Mouse (Mus musculus): ENCODE data around the gene Man2b2.
A peak's percentile ranks its signal among the peaks of the same experiment; 100 is the strongest.

Man2b2 gene

GRCm38 (mm10) chr5:36829913-36830879, at the start of gene Man2b2:
TSS of gene Man2b2 (minus strand) at chr5:36830653.
- DNase-seq (ENCODE audit: low spot score in 2 of 2) = peak; percentile 90 to 91

GRCm38 (mm10) chr5:36878801-36879200, 48.3 kb upstream of the Man2b2 start:
- no peak for DNase-seq (ENCODE audit: low spot score in 2 of 2)

DNA sequence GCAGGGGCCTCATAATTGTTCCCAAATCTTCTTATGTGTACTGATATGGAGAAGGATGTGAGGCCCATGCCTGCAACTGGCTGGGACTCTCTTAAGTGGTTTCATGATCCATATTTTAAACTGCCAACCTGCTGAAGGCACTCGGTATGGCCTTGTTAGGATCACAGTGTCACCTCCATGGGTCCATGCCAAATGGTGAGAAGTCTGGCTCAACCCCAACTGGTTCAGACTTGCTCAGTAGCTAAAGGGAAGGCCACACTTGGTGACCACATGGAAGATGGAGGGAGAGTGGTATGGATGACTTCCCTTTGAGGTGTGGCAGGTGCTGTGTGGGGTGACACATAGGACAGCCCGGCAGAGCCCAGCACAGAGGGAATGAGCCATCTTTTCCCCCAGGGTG, 47.2 kb upstream of the Man2b2 start:
- DNase-seq (ENCODE audit: low spot score in 2 of 2) = no peak

DNA sequence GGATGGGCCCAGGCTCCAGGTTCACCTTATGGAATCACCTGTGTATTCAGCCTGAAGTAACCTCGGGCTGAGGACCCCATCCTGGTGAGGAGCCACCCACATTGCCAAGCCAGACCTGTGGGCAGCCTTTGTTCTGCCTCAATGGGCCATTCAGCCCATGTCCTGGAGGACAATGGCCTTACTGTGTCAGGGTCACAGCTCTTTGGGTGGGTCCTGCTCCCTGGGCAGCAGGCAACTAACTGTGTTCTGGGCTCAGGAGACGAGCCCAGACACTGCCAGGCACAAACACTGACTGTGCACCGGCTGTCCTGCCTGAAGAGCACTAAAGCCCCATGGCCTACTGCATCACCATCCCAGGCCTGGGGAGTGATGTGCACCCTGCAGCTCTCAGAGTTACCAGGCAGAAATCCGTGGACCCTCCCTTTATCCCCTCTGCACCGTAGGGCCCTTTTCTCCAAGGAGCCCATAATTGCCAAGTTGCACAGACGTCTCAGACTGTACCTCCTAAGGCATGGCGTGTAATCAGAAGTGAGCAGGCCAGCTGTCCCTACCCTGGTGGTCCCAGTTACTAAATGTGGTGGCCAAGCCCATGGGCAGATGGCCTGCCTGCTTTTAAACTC, 46.4 kb upstream of the Man2b2 start:
- no peak for DNase-seq (ENCODE audit: low spot score in 2 of 2)

DNA sequence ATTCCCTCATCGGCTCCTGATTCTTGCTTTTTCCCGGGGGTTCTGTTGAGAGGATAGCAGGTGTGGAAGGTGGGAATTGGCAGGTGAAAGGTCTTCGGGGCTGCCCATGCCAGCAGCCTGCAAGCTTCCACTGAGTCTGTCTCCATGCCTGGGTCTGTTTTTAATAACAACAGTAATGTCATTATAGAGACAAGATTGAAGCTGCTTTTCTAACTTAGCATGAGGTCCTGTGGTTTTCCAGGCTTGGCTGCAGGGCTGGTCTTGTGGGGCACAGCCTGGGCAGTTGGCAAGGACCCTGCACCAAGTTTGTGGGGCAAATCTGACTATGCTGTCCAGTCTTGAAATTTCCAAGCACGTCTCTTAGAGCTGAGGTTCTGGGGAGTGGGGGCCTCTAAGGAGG, 45.5 kb upstream of the Man2b2 start:
- no peak for DNase-seq (ENCODE audit: low spot score in 2 of 2)

- no peak for DNase-seq (ENCODE audit: low spot score in 2 of 2)
Measured at GRCm38 (mm10) chr5:36870916-36871315, 40.5 kb upstream of the Man2b2 start.

DNA sequence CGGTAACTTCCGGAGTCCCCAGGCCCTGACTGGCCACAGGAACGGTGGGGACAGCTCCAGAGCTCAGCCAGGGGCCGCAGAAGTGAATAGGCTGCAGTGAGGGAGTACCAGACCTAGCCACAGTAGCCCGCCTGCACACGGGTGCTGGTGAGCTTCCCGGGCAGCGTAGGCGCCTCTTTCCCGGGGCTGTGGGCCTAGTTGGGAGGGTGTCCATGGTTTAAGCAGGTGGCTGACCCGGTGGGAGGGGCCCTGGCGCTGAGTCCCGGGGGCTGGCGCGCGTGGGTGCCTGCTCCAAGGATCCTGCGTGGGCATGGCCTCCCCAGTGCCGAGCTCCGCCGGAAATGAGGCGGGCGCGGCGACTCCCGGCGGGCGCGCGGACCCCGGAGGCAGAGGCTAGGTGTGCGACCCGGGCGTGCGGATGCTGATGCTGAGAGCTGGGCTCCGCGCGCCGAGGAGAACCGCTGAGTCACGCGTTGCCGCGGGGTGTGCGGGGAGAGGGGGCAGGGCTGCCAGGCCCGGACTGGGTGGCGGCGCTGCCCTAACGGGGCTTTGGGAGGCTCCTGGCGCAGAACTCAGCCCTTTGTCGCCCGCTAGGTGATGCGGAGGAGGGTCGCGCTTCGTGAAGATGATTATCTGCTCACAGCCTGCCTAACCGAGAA, 39.3 kb upstream of the Man2b2 start:
- peak; percentile 75 to 80 for DNase-seq (ENCODE audit: low spot score in 2 of 2)

GRCm38 (mm10) chr5:36869186-36869577, 38.7 kb upstream of the Man2b2 start:
- DNase-seq (ENCODE audit: low spot score in 2 of 2) = peak in 1 of 2 experiments; percentile 49

DNA sequence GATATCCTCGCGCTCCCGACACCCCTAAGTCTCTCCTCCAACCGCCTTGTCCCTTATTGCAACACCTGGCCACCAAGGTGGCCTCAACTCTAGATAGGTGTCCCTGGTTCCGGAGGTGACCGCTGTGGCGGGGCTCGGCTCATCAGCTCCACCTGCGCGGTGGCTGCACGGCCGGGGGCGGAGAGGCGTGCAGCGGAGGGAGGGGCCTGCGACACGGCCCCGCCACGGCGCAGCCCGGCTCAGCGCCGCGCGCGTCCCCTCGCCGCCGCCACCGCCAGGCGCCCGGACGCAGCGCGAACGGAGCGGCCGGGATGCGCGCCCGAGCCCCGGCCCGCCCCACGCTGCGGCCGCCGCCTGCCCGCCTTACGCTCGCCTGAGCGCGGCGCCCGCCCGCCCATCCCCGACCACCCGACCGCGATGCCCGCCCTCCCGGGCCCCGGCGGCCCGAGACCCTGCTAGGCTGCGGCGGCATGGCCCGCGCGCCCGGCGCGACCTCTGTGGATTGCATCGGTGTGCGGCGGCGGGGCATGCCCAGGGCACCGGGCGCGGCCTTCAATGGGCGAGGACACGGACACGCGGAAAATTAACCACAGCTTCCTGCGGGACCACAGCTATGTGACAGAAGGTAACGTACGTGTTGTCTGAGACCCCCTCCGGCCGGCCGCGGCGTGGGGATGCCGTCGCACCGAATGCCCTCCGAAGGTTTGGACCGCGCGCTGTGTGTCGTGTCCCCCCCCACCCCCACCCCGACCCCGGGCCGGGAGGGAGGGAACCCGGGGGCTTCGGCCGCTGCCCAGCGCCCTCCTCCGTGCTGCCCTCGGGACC, 38.0 kb upstream of the Man2b2 start, which contains the start of gene Ppp2r2c:
Gene Ppp2r2c (plus strand): TSS at position 248 of the 825 bp plus-strand sequence.
- peak in 1 of 2 experiments; percentile 53 for DNase-seq (ENCODE audit: low spot score in 2 of 2)

GRCm38 (mm10) chr5:36867561-36867960, 37.1 kb upstream of the Man2b2 start:
- DNase-seq (ENCODE audit: low spot score in 2 of 2) = no peak

DNA sequence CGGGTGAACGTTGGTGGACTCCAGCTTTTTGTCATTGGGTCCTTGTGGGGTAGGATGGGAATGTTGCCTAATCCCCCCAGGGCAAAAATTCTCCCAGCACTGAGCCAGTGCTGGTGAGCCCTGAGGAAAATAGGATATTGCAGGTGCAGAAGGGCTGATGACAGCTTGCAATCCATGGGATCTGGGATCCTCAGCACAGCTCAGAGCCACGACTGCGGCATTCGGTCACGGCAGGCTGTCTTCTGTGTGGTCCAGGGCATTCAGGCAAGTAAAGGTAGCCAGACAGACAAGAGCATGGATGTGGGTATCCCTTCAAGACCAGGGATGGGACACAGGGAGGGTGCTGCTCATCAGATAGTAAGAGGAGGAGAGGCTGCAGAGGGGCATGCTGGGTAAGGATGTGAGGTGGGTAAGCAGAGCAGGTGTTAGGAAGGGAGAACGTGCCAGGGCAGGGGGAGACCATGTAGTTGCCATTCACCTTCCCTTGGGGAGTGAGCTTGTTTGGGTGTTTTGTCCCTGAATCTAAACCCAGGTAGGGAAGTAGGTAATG, 36.3 kb upstream of the Man2b2 start:
- DNase-seq (ENCODE audit: low spot score in 2 of 2) = no peak

DNA sequence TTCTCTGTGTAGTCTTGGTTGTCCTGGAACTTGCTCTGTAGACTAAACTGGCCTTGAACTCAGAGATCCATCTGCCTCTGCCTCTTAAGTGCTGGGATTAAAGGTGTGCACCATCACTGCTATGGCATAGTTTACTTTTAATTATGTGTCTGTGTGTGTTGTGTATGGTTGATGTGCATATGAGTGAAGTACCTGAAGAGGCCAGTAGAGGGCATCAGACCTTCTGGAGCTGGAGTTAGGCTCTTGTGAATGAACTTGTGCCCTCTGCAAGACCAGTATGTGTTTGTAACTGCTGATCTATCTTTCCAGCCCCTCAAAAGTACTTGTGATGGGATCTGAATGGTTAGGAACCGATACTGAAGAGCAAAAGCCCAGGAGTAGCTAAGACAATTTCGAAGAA, 30.6 kb upstream of the Man2b2 start:
- no peak for DNase-seq (ENCODE audit: low spot score in 2 of 2)

DNA sequence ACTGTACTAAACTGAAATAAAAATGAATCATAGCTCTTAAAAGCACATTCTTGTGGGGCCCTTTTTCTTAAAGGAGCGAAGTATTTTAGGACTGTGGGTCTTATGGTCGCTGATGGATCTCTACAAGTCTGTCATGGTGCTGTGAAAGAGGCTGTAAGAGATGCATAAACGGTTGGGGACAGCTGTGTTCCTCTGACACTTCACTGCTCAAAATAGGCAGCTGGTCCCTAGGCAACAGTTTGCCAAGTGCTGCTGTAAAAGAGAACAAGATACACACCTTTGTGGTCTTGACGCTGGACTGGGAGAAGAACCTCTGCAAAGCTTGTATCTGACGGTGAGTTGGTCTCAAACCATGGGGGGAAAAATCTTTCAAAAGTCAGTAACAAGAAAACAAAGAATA, 27.1 kb upstream of the Man2b2 start:
- no peak for DNase-seq (ENCODE audit: low spot score in 2 of 2)

DNA sequence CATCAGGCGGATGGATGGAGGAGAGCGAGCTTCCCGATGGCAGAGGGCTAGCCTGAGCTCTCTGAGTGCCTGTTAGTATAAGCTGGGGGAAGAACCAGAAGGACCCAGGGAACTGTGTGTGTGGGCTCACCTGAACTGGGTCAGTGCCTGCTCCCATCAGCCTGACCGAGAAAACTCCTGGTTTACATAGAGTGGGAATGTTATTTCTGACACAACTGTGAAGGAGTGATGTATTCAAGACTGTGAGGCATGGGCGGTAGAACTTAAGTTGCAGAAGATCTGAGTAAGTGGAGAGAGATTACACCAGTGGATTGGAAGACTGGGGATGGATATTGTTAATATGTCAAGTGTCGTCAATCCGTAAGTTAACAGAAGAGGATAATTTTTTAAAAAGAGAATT, 26.1 kb upstream of the Man2b2 start:
- no peak for DNase-seq (ENCODE audit: low spot score in 2 of 2)

DNA sequence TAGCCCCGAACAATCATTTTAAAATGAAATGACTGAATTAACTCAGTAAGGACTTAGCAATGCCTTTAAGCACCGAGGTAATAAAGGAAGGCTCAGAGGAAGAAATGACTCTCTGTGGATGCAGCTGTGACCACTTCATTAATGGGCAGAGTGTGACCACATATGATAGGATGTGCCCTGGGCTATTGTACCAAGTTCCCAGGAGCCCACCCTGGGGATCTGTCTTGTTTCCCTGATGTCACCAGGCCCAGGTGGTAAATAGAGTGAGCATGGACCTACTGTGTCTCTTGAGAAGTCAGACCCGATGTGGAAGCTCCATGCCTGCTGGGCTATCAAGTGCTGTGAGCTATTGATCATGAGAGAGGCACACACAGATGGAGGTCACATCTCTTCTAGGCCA, 24.7 kb upstream of the Man2b2 start:
- no peak for DNase-seq (ENCODE audit: low spot score in 2 of 2)

DNA sequence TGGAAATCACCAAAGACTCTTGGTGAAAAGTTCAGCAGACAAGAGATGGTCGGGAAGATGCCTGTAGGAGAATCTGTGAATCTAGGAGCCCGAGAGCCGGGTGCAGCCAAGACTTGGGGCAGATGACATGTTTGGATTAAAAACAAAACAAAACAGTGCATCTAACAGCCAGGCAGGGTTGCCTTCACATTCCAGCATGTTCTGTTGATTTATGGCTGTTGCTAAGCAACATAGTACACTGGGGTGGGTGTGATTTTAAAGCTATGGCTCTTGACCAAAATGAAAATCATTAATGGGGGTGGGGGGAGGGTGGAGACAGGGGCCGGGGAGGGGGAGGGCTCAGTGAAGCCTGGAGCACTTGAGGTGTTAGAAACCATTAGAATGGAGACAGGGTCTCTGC, 21.1 kb upstream of the Man2b2 start:
- no peak for DNase-seq (ENCODE audit: low spot score in 2 of 2)

- no peak for DNase-seq (ENCODE audit: low spot score in 2 of 2)
Measured at GRCm38 (mm10) chr5:36844490-36844889, 14.0 kb upstream of the Man2b2 start.

GRCm38 (mm10) chr5:36841701-36842100, 11.2 kb upstream of the Man2b2 start:
- no peak for DNase-seq (ENCODE audit: low spot score in 2 of 2)

GRCm38 (mm10) chr5:36840092-36840491, 9.6 kb upstream of the Man2b2 start:
- no peak for DNase-seq (ENCODE audit: low spot score in 2 of 2)

DNA sequence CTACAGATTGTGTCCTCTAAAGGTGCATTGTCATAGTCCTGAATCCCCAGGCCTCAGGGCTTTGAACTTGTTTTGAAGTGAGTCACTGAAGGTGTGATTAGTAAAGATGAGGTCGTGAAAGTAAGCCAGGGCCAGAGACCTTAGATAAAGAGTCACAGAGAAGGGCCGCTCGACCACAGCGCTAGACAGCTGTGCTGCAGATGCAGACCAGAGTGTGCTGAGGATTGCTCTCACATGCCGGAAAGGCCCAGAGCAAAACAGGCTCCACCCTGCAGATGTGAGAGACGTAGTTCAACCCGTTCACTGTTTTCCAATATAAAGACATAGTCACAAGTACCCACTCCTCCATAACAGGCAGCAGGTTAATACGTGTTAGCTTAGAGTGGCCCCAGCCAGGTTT, 9.1 kb upstream of the Man2b2 start:
- no peak for DNase-seq (ENCODE audit: low spot score in 2 of 2)

GRCm38 (mm10) chr5:36839032-36839431, 8.6 kb upstream of the Man2b2 start:
- DNase-seq (ENCODE audit: low spot score in 2 of 2) = peak; percentile 81 to 83

Measured in right cerebral cortex, adult 2 months (tissue).